Mouse (Mus musculus) fat pad, adult 2 months (tissue): ENCODE measurements around the gene 1700122O11Rik.

Source experiments
- DNase-seq: peaks from one replicate; pipeline ENCODE4 v3.0.0-alpha.2; 2011; ENCODE audit warnings: low read depth, low spot score; ENCODE audit errors: extremely low read depth

1700122O11Rik gene

GRCm38 (mm10) chr17:48028250-48028649 is 9.8 kb downstream of the 1700122O11Rik start:
- DNase-seq, result no peak

GRCm38 (mm10) chr17:48027677-48028076 is 10.4 kb downstream of the 1700122O11Rik start:
- DNase-seq, result no peak

DNA sequence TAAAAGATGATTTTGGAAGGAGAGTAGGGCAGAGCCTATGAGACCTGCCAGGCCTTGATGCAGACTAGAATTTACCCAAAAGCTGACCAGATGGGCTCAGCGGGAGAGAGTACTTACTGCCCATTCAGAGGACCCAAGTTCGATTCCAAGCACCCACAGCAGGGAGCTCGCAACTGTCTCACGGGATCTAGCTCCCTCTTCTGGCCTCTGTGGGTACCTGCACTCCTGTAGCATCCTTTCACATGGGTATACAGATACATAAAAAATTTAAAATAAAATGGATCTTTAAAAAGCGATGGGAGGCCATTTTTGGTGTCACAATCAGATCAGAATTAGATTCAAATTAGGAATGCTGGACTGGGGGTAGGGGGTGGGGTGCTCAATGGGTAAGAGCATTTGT is 11.1 kb downstream of the 1700122O11Rik start:
- DNase-seq, result no peak

- DNase-seq, result no peak
Observed at GRCm38 (mm10) chr17:48024045-48024444, 14.0 kb downstream of the 1700122O11Rik start.

DNA sequence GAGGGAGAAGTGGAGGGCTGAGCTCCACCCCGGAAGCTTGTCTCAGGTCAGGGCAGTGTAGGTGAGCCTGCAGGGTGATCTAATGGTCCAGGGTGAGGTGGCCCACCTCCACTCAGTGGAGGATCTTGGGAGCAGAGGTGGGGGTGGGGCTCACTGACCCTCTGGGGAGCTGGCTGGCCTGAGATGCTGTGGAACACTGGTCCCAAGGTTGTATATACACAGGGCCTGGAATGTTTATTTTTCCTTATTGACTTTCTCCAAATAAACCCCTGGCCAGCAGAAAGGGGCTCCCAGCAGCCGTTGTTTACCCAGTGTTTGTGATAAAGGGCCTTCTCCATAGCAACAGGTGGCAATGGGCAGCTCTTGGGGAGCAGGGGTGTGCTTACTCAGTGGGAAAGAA is 18.5 kb downstream of the 1700122O11Rik start:
- DNase-seq, result no peak

GRCm38 (mm10) chr17:48016566-48016965 is 21.5 kb downstream of the 1700122O11Rik start:
- DNase-seq, result no peak

- no peak for DNase-seq
Observed at GRCm38 (mm10) chr17:48012561-48012960, 25.5 kb downstream of the 1700122O11Rik start.

DNA sequence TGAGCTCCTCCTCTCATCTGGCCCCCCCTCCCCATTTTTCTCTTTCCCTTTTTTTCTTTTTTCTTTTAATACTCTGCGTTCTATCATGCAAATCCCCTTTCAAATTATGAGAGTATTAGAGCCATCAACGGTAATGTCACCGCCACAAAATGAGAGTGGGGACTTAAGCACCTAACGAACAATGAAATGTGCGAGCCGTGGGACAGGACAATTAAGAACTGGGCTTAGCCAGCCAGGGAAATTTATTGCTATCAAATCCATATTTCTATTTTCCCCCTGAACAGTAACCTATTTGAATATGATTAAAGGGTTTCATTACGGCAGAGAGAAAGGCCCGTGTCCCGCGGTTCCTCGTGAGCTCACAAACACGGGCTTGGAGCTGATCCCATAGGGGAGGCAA is 27.0 kb downstream of the 1700122O11Rik start:
- no peak for DNase-seq

DNA sequence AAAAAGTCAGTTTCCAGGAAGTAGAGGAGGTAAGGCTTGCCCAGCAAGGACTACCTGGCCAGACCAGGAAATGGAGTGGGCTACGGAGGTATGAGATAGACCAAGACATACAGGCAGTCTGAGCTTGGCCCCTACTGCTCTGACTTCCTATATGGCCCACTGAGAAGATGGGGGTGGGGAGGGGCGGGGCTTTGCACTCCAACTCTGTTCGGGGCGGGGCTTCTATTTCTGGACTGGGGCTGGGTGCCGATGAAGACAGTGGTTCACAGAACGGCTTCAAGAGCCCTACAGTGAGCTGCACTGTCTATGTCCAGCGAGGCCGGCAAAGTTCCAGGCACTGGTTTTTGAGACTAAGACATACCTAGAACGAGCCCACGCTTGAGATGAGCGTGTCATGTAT is 27.8 kb downstream of the 1700122O11Rik start:
- DNase-seq, result no peak

GRCm38 (mm10) chr17:48005816-48006215 is 32.3 kb downstream of the 1700122O11Rik start:
- no peak for DNase-seq

DNA sequence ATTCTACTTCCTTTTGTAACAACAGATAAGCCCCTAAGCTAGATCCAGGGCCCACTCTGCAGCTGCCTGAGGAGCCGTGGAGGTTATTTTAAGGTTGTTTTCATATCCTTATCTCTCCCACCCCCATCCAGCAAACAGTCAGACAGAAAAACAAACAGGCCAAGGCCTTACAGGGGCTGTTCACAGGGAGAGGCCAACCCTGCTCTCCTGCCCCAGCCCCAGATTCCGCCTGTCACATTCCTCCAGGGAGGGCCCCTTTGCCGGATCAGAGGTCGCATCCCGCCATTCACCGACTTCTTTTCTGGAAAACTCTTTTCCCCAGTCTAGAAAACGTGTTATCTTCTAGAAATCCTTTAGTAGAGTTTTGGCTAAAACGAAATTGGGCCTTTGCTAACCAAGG is 33.0 kb downstream of the 1700122O11Rik start:
- DNase-seq, result no peak

DNA sequence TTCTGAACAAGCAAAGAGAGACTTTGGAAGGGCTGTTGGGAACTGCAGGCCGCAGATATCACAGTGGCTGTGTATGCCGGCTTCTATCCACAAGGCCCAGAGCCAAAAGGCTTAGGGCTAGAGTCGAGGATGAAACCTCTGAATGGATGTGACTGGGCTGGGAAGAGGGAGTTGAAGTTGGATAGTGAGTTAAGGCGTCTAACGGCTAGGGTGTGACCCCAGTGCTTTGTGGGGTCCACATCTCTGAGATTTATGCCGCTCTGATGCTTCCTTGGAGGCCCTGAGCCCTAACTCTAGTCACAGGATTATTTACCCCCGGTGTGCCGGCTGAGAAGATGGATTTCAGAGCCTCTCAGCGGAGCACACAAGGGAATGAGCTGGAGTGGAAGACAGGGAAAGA is 33.5 kb downstream of the 1700122O11Rik start:
- no peak for DNase-seq

- no peak for DNase-seq
Observed at GRCm38 (mm10) chr17:48002486-48002885, 35.6 kb downstream of the 1700122O11Rik start.

DNA sequence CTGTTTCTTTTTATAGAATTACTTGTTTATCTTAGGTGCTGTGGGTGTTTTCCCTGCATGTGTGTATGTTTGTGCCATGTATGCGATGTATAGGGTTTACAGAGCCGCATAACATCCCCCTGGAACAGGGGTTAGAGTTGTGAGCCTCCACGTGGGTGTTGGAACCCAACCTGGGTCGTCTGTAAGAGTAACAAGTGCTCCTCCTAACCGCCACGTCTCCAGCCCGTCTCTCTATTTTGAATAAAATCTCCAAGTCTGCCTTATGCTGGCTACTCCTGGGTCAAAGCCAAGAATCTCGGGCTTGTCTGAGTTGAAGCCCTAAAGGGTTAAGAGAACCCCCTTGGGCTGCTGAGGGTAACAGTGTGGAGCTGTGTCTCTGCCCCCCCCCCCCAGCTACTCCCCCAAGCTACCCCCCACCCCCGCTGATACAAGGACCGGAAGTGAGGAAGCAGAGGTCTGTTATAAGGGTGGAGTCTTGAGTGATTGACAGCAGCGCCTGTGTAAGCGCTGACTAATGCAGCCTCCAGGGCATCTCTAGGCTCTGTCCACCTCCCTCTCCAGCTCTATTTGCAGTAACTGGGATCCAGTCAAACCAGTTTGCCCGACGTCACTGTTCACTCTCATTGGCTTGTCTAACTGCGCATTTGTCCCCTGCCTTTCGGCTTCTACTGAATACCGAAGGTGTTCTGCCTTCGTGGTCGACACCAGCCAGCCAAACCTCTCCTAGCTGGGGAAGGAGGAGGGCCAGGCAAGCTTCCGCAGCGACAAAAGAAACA is 36.3 kb downstream of the 1700122O11Rik start:
- DNase-seq, result peak; percentile 94

GRCm38 (mm10) chr17:48001157-48001556 is 36.9 kb downstream of the 1700122O11Rik start:
- no peak for DNase-seq

- DNase-seq, result no peak
Observed at GRCm38 (mm10) chr17:47999812-48000211, 38.3 kb downstream of the 1700122O11Rik start.

GRCm38 (mm10) chr17:47999403-47999802 is 38.7 kb downstream of the 1700122O11Rik start:
- DNase-seq, result no peak

GRCm38 (mm10) chr17:47997806-47998205 is 40.3 kb downstream of the 1700122O11Rik start:
- DNase-seq, result no peak

- DNase-seq, result no peak
Observed at GRCm38 (mm10) chr17:47990392-47991123, 47.5 kb downstream of the 1700122O11Rik start.

GRCm38 (mm10) chr17:47989951-47990378 is 48.1 kb downstream of the 1700122O11Rik start:
- DNase-seq, result no peak

DNA sequence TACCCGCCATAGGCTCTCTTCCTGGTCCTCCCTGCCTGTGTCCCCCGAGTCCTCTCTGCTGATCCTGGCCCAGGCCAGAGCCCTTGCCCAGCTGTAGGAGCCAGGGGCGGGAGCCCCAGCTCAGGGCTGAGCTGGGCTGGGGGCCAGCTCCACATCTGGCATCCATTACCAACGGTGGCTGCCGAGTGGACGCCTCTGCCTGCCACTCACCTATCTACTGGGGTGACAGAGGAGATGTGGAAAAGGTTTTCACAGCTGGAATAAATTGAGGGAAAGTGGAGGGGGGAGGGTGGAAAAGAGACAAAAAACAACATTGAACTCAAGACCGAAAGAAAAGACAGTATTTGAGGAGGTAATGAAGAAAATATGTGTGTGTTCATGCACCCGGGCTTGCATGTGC is 49.3 kb downstream of the 1700122O11Rik start:
- no peak for DNase-seq

GRCm38 (mm10) chr17:47988074-47988473 is 50.0 kb downstream of the 1700122O11Rik start:
- DNase-seq, result no peak
